Mouse (Mus musculus) liver, postnatal 0 days (tissue): ENCODE data around the gene Enpp5. TPM values are rescaled to one million over a fixed set of nuclear protein-coding genes. Genes with fewer than 3 reads are reported as not detected.
A peak's percentile ranks its signal among the peaks of the same experiment; 100 is the strongest.

Experiments
- ATAC-seq: fragments of 200-750 bp; cut with Nextera tagmentation; 2 replicates; pipeline ENCODE4 v1.8.0; 2017; ENCODE audit warnings: mild to moderate bottlenecking, moderate library complexity
- DNase-seq: peaks from one replicate; pipeline ENCODE4 v3.0.0-alpha.2; 2016
- H3K27ac ChIP-seq: fragments of 300-500 bp; sonication (generic); 2 replicates; pipeline ENCODE4 v1.5.1; 2014; ENCODE audit warnings: antibody characterized with exemption, moderate library complexity, mild to moderate bottlenecking, low read depth
- H3K27me3 ChIP-seq: fragments of 300-500 bp; sonication (generic); 2 replicates; pipeline ENCODE4 v1.6.1; 2014; ENCODE audit warnings: low read length, control low read depth, mixed read lengths; ENCODE audit not compliant: insufficient read depth
- H3K36me3 ChIP-seq: fragments of 300-500 bp; sonication (generic); replicated peaks from 2 replicates; pipeline ENCODE4 v1.6.1; 2014; ENCODE audit warnings: mild to moderate bottlenecking, control low read depth, low read length, moderate library complexity, mixed read lengths; ENCODE audit not compliant: insufficient read depth
- H3K4me1 ChIP-seq: fragments of 300-500 bp; sonication (generic); 2 replicates; pipeline ENCODE4 v1.6.1; 2014; ENCODE audit warnings: antibody characterized with exemption, mild to moderate bottlenecking, control low read depth; ENCODE audit not compliant: insufficient read depth
- H3K4me2 ChIP-seq: fragments of 300-500 bp; sonication (generic); 2 replicates; pipeline ENCODE4 v1.6.1; 2014; ENCODE audit warnings: low read depth, mild to moderate bottlenecking, low read length, moderate library complexity, mixed read lengths
- H3K4me3 ChIP-seq: fragments of 300-500 bp; sonication (generic); 2 replicates; pipeline ENCODE4 v1.5.1; 2014; ENCODE audit warnings: low read depth, low read length
- H3K9ac ChIP-seq: fragments of 300-500 bp; sonication (generic); replicated peaks from 2 replicates; pipeline ENCODE4 v1.6.1; 2014; ENCODE audit warnings: mild to moderate bottlenecking, moderate library complexity
- H3K9me3 ChIP-seq: fragments of 300-500 bp; sonication (generic); 2 replicates; pipeline ENCODE4 v1.6.1; 2016; ENCODE audit warnings: mild to moderate bottlenecking, control low read depth, low read length, mixed read lengths
- CTCF ChIP-seq: sonication (generic); IDR thresholded peaks from 2 replicates; pipeline ENCODE4 v1.5.1; 2016; ENCODE audit warnings: antibody characterized with exemption, low read depth
- EP300 ChIP-seq: IDR thresholded peaks from 2 replicates; pipeline ENCODE4 v1.6.1; 2016; ENCODE audit warnings: antibody characterized with exemption, low read depth, mild to moderate bottlenecking
- WGBS: fragments of 180-500 bp; shearing (Covaris S2); extraction: QIAGEN DNeasy Blood & Tissue Kit; methylation state at CpG from one replicate; pipeline ENCODE4 v1.1.7; 2014; ENCODE audit not compliant: insufficient replicate concordance; 5-methylcytosine and 5-hydroxymethylcytosine counted together
- polyA plus RNA-seq: library from polyadenylated mRNA; unstranded; fragments of >200 nt; fragmentation: Nextera tagmentation; extraction: Ambion mirVana; gene quantifications from 2 replicates; pipeline ENCODE4 v1.2.1, GENCODE M21; 2015

Enpp5 gene
- polyA plus RNA-seq, 1 experiment from 2014 or later: 7.7 TPM

GRCm38 (mm10) chr17:44105287-44106138, 26.9 kb downstream of the Enpp5 start, which contains the start of gene Enpp4:
Gene Enpp4, minus strand, starts transcription at chr17:44105809.
- Histone ChIP-seq H3K4me2 (peak within 1 kb of the TSS; percentile 78), H3K27ac (peak within 1 kb of the TSS; percentile 83), H3K4me3 (peak within 1 kb of the TSS; percentile 73), H3K9ac (peak within 1 kb of the TSS; percentile 75), H3K9me3 (no peaks in the 10 kb centered on the region), H3K27me3 (no peaks in the 10 kb centered on the region), H3K4me1 (peaks cover 16% of the 10 kb centered on the region; the same call in 1 of the 2 replicates), H3K36me3 (no peaks in the 10 kb centered on the region)
- ATAC-seq (peak; percentile 98), DNase-seq (peak; percentile 90)
- no peak for TF ChIP-seq EP300
- under 1% methylated on average over 67 of the region's 76 CpGs for WGBS

GRCm38 (mm10) chr17:44108331-44108730, 29.7 kb downstream of the Enpp5 start:
- no peaks in the 10 kb centered on the region for H3K27me3 ChIP-seq
- H3K9me3 ChIP-seq: no peaks in the 10 kb centered on the region
- no peak overlapping the region for H3K4me2 ChIP-seq
- H3K27ac ChIP-seq: no peak overlapping the region
- ATAC-seq (no peak), DNase-seq (no peak)
- no peak overlapping the region for H3K4me3 ChIP-seq
- WGBS: 68% methylated on average over 3 of the region's 3 CpGs
- 0 out of 2 replicates have a peak, but pooled peaks cover 9% of the 10 kb centered on the region for H3K4me1 ChIP-seq
- no peaks in the 10 kb centered on the region for H3K36me3 ChIP-seq
- H3K9ac ChIP-seq: no peak overlapping the region
- no peak for TF ChIP-seq EP300
- TF ChIP-seq CTCF: no peak

DNA sequence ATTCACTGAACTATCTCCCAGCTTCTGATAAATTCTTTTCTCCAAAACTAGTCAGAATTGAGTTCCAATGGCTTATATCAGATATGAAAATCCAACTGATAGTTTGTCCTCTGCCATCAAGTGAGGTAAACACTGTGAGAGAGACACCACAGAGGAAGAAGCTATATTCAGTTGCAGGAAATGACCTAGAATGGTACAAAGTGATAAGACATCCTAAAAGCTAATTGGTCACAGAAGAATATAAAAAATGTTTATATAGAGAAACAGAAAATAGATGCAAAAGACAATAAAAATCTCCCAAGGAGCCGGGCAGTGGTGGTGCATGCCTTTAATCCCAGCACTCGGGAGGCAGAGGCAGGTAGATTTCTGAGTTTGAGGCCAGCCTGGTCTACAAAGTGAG, 38.0 kb downstream of the Enpp5 start:
- Histone ChIP-seq H3K27me3 (no peaks in the 10 kb centered on the region), H3K36me3 (no peaks in the 10 kb centered on the region), H3K4me3 (no peak overlapping the region), H3K27ac (no peak overlapping the region), H3K9me3 (no peaks in the 10 kb centered on the region), H3K9ac (no peak overlapping the region), H3K4me2 (no peak overlapping the region), H3K4me1 (peaks cover 4% of the 10 kb centered on the region; the same call in 1 of the 2 replicates)
- WGBS: 48% methylated on average over 2 of the region's 2 CpGs
- ATAC-seq (no peak), DNase-seq (no peak)
- TF ChIP-seq CTCF (no peak), EP300 (no peak)

DNA sequence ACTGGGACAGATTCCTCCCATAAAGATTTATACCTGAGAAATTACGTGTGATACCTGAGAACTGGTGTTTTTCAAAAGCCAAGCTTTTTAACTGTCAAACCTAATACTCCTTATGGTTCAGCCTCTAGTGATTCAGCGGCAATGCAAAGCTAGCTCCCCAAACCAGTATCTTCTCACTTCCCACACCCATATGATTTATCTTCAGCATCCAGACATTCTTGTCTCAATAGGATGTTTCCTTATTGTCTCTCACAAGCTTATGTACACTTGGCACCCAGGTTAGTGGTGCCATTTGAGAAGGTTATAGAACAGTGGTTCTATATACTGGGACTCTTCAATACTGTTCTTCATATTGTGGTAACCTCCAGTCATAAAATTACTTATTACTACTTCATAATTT, 39.1 kb downstream of the Enpp5 start:
- H3K27ac ChIP-seq: no peak overlapping the region
- H3K4me3 ChIP-seq: no peak overlapping the region
- H3K4me2 ChIP-seq: no peak overlapping the region
- H3K9me3 ChIP-seq: no peaks in the 10 kb centered on the region
- ATAC-seq (no peak), DNase-seq (no peak)
- WGBS: 61% methylated on average over 2 of the region's 2 CpGs
- H3K27me3 ChIP-seq: no peaks in the 10 kb centered on the region
- H3K36me3 ChIP-seq: no peaks in the 10 kb centered on the region
- no peak overlapping the region for H3K9ac ChIP-seq
- TF ChIP-seq EP300 (no peak), CTCF (no peak)
- H3K4me1 ChIP-seq: peaks cover 4% of the 10 kb centered on the region; the same call in 1 of the 2 replicates

DNA sequence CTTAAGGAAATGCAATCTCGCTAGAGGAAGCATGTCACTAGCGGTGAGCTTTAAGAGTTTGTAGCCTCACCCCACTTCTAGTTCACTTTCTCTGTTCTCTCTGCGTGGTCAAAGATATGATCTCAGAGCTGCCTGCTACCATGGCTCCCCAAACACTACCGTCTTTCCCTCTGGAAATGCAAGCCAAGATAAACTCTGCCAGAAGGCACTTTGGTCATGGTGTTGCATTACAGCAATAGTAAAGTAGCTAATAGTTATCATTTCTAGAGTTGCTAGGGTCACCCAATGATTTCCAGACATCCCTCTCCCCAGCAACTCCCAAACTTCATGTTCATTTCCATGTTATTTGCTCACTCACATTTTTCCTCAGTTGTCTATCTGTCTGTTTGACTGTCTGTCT, 39.6 kb downstream of the Enpp5 start:
- TF ChIP-seq EP300 (no peak), CTCF (no peak)
- 64% methylated on average over 4 of the region's 4 CpGs for WGBS
- peaks cover 4% of the 10 kb centered on the region; the same call in 1 of the 2 replicates for H3K4me1 ChIP-seq
- H3K9me3 ChIP-seq: no peaks in the 10 kb centered on the region
- H3K27ac ChIP-seq: no peak overlapping the region
- no peaks in the 10 kb centered on the region for H3K27me3 ChIP-seq
- ATAC-seq: no peak
- H3K4me3 ChIP-seq: no peak overlapping the region
- no peaks in the 10 kb centered on the region for H3K36me3 ChIP-seq
- DNase-seq: no peak
- H3K9ac ChIP-seq: no peak overlapping the region
- no peak overlapping the region for H3K4me2 ChIP-seq

GRCm38 (mm10) chr17:44121366-44122100, 42.9 kb downstream of the Enpp5 start:
- Histone ChIP-seq H3K4me1 (peaks cover 4% of the 10 kb centered on the region; the same call in 1 of the 2 replicates), H3K9me3 (no peaks in the 10 kb centered on the region), H3K27me3 (no peaks in the 10 kb centered on the region), H3K36me3 (no peaks in the 10 kb centered on the region), H3K9ac (no peak overlapping the region), H3K27ac (no peak overlapping the region), H3K4me3 (no peak overlapping the region), H3K4me2 (no peak overlapping the region)
- DNase-seq (no peak), ATAC-seq (no peak)
- TF ChIP-seq EP300: no peak
- no peak for TF ChIP-seq CTCF
- 43% methylated on average over 12 of the region's 12 CpGs for WGBS
